Mouse (Mus musculus) lung, adult 2 months (tissue): ENCODE measurements around the gene Spib. TPM values are rescaled to one million over a fixed set of nuclear protein-coding genes. Genes with fewer than 3 reads are reported as not detected.

ENCODE experiments used
- DNase-seq: peaks from one replicate; pipeline ENCODE4 v3.0.0; 2022
- H3K4me1 ChIP-seq: fragments of 200-500 bp; 2 replicates; pipeline ENCODE4 v1.6.1; 2011; ENCODE audit warnings: low read length; ENCODE audit not compliant: control insufficient read depth, insufficient read depth
- H3K4me3 ChIP-seq: fragments of 200-500 bp; replicated peaks from 2 replicates; pipeline ENCODE3; 2011; ENCODE audit warnings: low read depth, mild to moderate bottlenecking, control low read depth, low read length; ENCODE audit errors: extremely low read depth
- CTCF ChIP-seq: fragments of 200-500 bp; IDR thresholded peaks from 2 replicates; pipeline ENCODE4 v1.5.1; 2011; ENCODE audit warnings: mild to moderate bottlenecking, low read length, control low read depth; ENCODE audit not compliant: insufficient read depth
- POLR2A ChIP-seq: fragments of 200-500 bp; IDR thresholded peaks from 2 replicates; pipeline ENCODE4 v1.6.1; 2011; ENCODE audit warnings: low read depth, mild to moderate bottlenecking, control low read depth, low read length, borderline replicate concordance; ENCODE audit errors: extremely low read depth
- WGBS: fragments of 180-500 bp; shearing (Covaris S2); methylation state at CpG from one replicate; pipeline ENCODE4 v1.1.7; 2018; 5-methylcytosine and 5-hydroxymethylcytosine counted together
- polyA plus RNA-seq: library from polyadenylated mRNA; depleted of rRNA; stranded (reverse); fragments of >200 nt; gene quantifications from 2 replicates; pipeline ENCODE4 v1.2.3, GENCODE M21; 2012; rRNA removed

Gene Spib
- polyA plus RNA-seq, 1 experiment = 11.7 TPM

GRCm38 (mm10) chr7:44482836-44483435 is 48.9 kb downstream of the Spib start:
- DNase-seq = no peak
- Histone ChIP-seq H3K4me1 (no peaks in the 10 kb centered on the region), H3K4me3 (no peak overlapping the region)
- no peak for TF ChIP-seq POLR2A
- TF ChIP-seq CTCF = no peak
- 57% methylated on average over 3 of the region's 3 CpGs for WGBS

Other genes with a start within 250 kb of the Spib start
- 9.4 and 11.5 TPM in 2 replicates for gene Clec11a, start 225.2 kb downstream of the Spib start, polyA plus RNA-seq
- gene Shank1, start 221.8 kb downstream of the Spib start, polyA plus RNA-seq = 0.44 and 0.65 TPM in 2 replicates
- 2.8 and 3.1 TPM in 2 replicates for gene Syt3, start 148.0 kb downstream of the Spib start, polyA plus RNA-seq
- gene 1700008O03Rik, start 146.3 kb downstream of the Spib start, polyA plus RNA-seq = 0.98 and 1.2 TPM in 2 replicates
- gene Lrrc4b, start 103.1 kb downstream of the Spib start, polyA plus RNA-seq = 4.5 and 4.9 TPM in 2 replicates
- 0.24 and 0.50 TPM in 2 replicates for gene Aspdh, start 66.7 kb downstream of the Spib start, polyA plus RNA-seq
- 164 and 175 TPM in 2 replicates for gene Josd2, start 64.1 kb downstream of the Spib start, polyA plus RNA-seq
- 250 and 268 TPM in 2 replicates for gene Emc10, start 35.5 kb downstream of the Spib start, polyA plus RNA-seq
- gene Fam71e1, start 35.5 kb downstream of the Spib start, polyA plus RNA-seq = 9.5 and 10.3 TPM in 2 replicates
- gene Mybpc2, start 7.4 kb downstream of the Spib start, polyA plus RNA-seq = 1.0 and 10.5 TPM in 2 replicates
- gene Pold1, start 16.8 kb upstream of the Spib start, polyA plus RNA-seq = 34.3 and 38.3 TPM in 2 replicates
- 194 and 216 TPM in 2 replicates for gene Nr1h2, start 21.9 kb upstream of the Spib start, polyA plus RNA-seq
- gene Napsa, start 40.3 kb upstream of the Spib start, polyA plus RNA-seq = 576 and 610 TPM in 2 replicates
- gene Kcnc3, start 58.6 kb upstream of the Spib start, polyA plus RNA-seq = 36.0 and 42.5 TPM in 2 replicates
- gene Myh14, start 138.8 kb upstream of the Spib start, polyA plus RNA-seq = 223 and 227 TPM in 2 replicates
- gene Izumo2, start 176.7 kb upstream of the Spib start, polyA plus RNA-seq = not detected in 2 replicates
- gene Vrk3, start 216.3 kb upstream of the Spib start, polyA plus RNA-seq = 42.0 and 51.9 TPM in 2 replicates
- 0.15 and 0.18 TPM in 2 replicates for gene Zfp473, start 219.0 kb upstream of the Spib start, polyA plus RNA-seq